Mouse (Mus musculus): ENCODE measurements around the gene Plg.

GRCm38 (mm10) chr17:12412181-12412890, 33.9 kb downstream of the Plg start:
- TF ChIP-seq EP300 (IDR thresholded peaks at IDR 0.05; ENCODE audit: low read depth in 1 of 2, low read length in 2 of 2) (no peak), USF1 (IDR thresholded peaks at IDR 0.05; ENCODE audit: low read depth, low read length) (no peak), RAD21 (IDR thresholded peaks at IDR 0.05; ENCODE audit: low read depth, low read length) (no peak), POLR2A (IDR thresholded peaks at IDR 0.05; ENCODE audit: control insufficient read depth in 1 of 2, insufficient read depth in 1 of 2, low read depth in 1 of 2, low read length in 2 of 2, poor library complexity in 1 of 2) (no peak), CTCF (IDR thresholded peaks at IDR 0.05 in 2 of 3, conservative IDR thresholded peaks at IDR 0.05 in 1 of 3; ENCODE audit: control insufficient read depth in 1 of 3, insufficient read depth in 1 of 3, low read depth in 2 of 3, low read length in 3 of 3, poor library complexity in 1 of 3, severe bottlenecking in 1 of 3) (no peak), TCF12 (IDR thresholded peaks at IDR 0.05; ENCODE audit: low read depth, low read length) (no peak), MYC (IDR thresholded peaks at IDR 0.05; ENCODE audit: low read depth, low read length) (no peak)

Measured in MEL (cell line).